In the genomic region with DNA sequence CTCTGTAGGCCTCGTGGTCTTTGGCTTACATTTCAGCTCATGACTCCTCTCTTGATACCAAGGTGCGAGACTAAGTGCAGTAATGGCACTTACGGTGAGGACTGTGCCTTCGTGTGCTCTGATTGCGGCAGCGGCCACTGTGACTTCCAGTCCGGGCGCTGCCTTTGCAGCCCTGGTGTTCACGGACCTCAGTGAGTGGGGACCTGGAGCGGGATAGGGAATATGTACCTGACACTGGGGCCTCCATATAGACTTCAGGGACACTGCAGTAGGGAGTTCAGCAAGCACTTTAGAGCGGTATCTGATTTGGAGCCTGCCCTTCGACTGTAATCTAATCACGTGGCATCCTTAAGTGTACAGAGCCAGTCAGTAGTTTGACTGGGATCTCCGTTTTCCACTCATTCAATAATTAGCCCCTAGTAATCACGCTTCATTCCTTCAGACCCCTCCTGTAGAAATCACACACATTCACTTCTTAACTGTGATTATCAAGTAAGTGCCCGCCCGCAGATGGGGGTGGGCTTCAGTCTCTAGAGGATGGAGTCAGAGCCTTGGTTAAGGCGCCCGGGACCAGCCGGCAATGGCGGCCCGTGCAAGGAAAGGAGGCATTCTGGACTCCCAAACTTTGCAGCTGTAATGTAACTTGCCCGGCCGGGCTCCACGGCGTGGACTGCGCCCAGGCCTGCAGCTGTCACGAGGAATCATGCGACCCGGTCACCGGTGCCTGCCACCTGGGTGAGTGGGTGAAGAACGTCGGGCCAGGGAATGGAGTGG, we compare ENCODE assay signal across 9 mouse cellular contexts. TPM values are rescaled to one million over a fixed set of nuclear protein-coding genes. Genes with fewer than 3 reads are reported as not detected.
DNase-seq lines count a peak whose midpoint lies in the region; ATAC-seq and TF ChIP-seq lines count a peak whose summit lies in the region.
"Had no signal": no experiment of that assay in that cellular context is flagged by ENCODE, and none has a peak within 500 bp of the region (broad histone marks: within the 10 kb centered on the region; RNA-seq: fewer than 3 reads in every experiment).

No protein-coding gene starts in this region.

- no peak for TF ChIP-seq POLR2A in MEL (IDR thresholded peaks at IDR 0.05; ENCODE audit: control insufficient read depth in 1 of 2, insufficient read depth in 1 of 2, low read depth in 1 of 2, low read length in 2 of 2, poor library complexity in 1 of 2)

- TF ChIP-seq CTCF in MEL (IDR thresholded peaks at IDR 0.05 in 2 of 3, conservative IDR thresholded peaks at IDR 0.05 in 1 of 3; ENCODE audit: control insufficient read depth in 1 of 3, insufficient read depth in 1 of 3, low read depth in 2 of 3, low read length in 3 of 3, poor library complexity in 1 of 3, severe bottlenecking in 1 of 3), result no peak

- H3K27ac ChIP-seq in heart, embryonic 14.5 days (replicated peaks in 1 of 2; ENCODE audit: control insufficient read depth in 1 of 2, insufficient read depth in 1 of 2, low read depth in 2 of 2, low read length in 2 of 2), result no peak overlapping the region
- H3K27ac ChIP-seq in MEL (ENCODE audit: control insufficient read depth, low read depth, low read length), result no peak overlapping the region
- H3K27ac ChIP-seq in hindbrain, embryonic 11.5 days (ENCODE audit: low read depth, low read length), result no peak overlapping the region
- no peak overlapping the region for H3K27ac ChIP-seq in midbrain, embryonic 12.5 days (replicated peaks)

- peaks cover 16% of the 10 kb centered on the region; the same call in 1 of the 2 replicates for H3K36me3 ChIP-seq in heart, embryonic 14.5 days (ENCODE audit: control insufficient read depth, insufficient read depth, low read length)
- peaks cover 0 to 5% of the 10 kb centered on the region in 2 experiments; a peak in 2 of 4 replicates for H3K36me3 ChIP-seq in MEL (ENCODE audit: control insufficient read depth in 1 of 2, insufficient read depth in 2 of 2, low read length in 2 of 2)
- H3K36me3 ChIP-seq in hindbrain, embryonic 11.5 days (ENCODE audit: control insufficient read depth, insufficient read depth, low read length), result no peaks in the 10 kb centered on the region
- no peaks in the 10 kb centered on the region for H3K36me3 ChIP-seq in midbrain, embryonic 12.5 days

- TF ChIP-seq EP300 in MEL (IDR thresholded peaks at IDR 0.05; ENCODE audit: low read depth in 1 of 2, low read length in 2 of 2), result no peak

- H3K4me2 ChIP-seq in heart, embryonic 14.5 days (ENCODE audit: low read length), result peak overlapping the region; percentile 74
- H3K4me2 ChIP-seq in hindbrain, embryonic 11.5 days (replicated peaks; ENCODE audit: low read depth, low read length), result peak overlapping the region; percentile 47
- H3K4me2 ChIP-seq in midbrain, embryonic 12.5 days (replicated peaks), result peak overlapping the region; percentile 62

- no peaks in the 10 kb centered on the region for H3K9me3 ChIP-seq in heart, embryonic 14.5 days (ENCODE audit: control insufficient read depth, low read length)
- no peaks in the 10 kb centered on the region for H3K9me3 ChIP-seq in MEL (replicated peaks; ENCODE audit: insufficient read depth, low read length)
- H3K9me3 ChIP-seq in hindbrain, embryonic 11.5 days (ENCODE audit: control insufficient read depth, low read length), result no peaks in the 10 kb centered on the region
- no peaks in the 10 kb centered on the region for H3K9me3 ChIP-seq in midbrain, embryonic 12.5 days

- DNase-seq in heart, postnatal 25 days (ENCODE audit: low spot score), result no peak
- DNase-seq in MEL (ENCODE audit: low read depth, low spot score), result no peak
- no peak for DNase-seq in hindbrain, embryonic 11.5 days (ENCODE audit: low spot score)
- no peak for DNase-seq in ovary, postnatal 14 days (ENCODE audit: low spot score)
- DNase-seq in adrenal gland, postnatal 10 days, result no peak
- DNase-seq in lung, postnatal 36 days, result no peak

- 24% methylated on average over 33 of the region's 33 CpGs for WGBS in heart, embryonic 14.5 days
- WGBS in hindbrain, embryonic 11.5 days, result 9% methylated on average over 33 of the region's 33 CpGs
- WGBS in midbrain, embryonic 12.5 days, result 8% methylated on average over 33 of the region's 33 CpGs

- H3K4me3 ChIP-seq in heart, embryonic 14.5 days (ENCODE audit: control insufficient read depth in 1 of 2, insufficient read depth in 1 of 2, low read depth in 1 of 2, low read length in 2 of 2), result peak overlapping the region; percentile 24 to 40
- peak overlapping the region; percentile 79 to 83; a peak in 3 of 4 replicates for H3K4me3 ChIP-seq in MEL (ENCODE audit: control insufficient read depth in 1 of 2, insufficient read depth in 1 of 2, low read depth in 2 of 2, low read length in 2 of 2)
- peak overlapping the region; percentile 30 for H3K4me3 ChIP-seq in hindbrain, embryonic 11.5 days (ENCODE audit: low read depth, low read length)
- peak overlapping the region; percentile 40 for H3K4me3 ChIP-seq in midbrain, embryonic 12.5 days

- H3K9ac ChIP-seq in heart, embryonic 14.5 days (ENCODE audit: low read length), result peak overlapping the region; percentile 19; the same call in 1 of the 2 replicates
- H3K9ac ChIP-seq in MEL (ENCODE audit: control insufficient read depth, low read depth, low read length, poor library complexity, severe bottlenecking), result peak overlapping the region; percentile 71
- H3K9ac ChIP-seq in hindbrain, embryonic 11.5 days (ENCODE audit: low read depth, low read length), result no peak overlapping the region
- H3K9ac ChIP-seq in midbrain, embryonic 12.5 days (replicated peaks), result 0 out of 2 replicates have a peak overlapping the region, but pooled peaks have one; percentile 7

- peaks cover 5% of the 10 kb centered on the region; the same call in 1 of the 2 replicates for H3K79me2 ChIP-seq in MEL (ENCODE audit: control insufficient read depth, insufficient read depth, low read length, poor library complexity)

- intact Hi-C loops in heart, postnatal 25 days (cut with DNase I), result no loop called here

- no peak for TF ChIP-seq RAD21 in MEL (IDR thresholded peaks at IDR 0.05; ENCODE audit: low read depth, low read length)

- ATAC-seq in heart, embryonic 14.5 days (ENCODE audit: insufficient number of reproducible peaks, insufficient read depth, low FRiP score, low read depth), result no peak
- no peak; the same call in 1 of the 2 replicates for ATAC-seq in hindbrain, embryonic 11.5 days (ENCODE audit: low FRiP score)
- no peak for ATAC-seq in midbrain, embryonic 12.5 days (ENCODE audit: low FRiP score, low read depth)

- peaks cover 31 to 54% of the 10 kb centered on the region in 2 experiments; a peak in 3 of 4 replicates for H3K4me1 ChIP-seq in heart, embryonic 14.5 days (ENCODE audit: control insufficient read depth in 2 of 2, insufficient read depth in 2 of 2, low read length in 2 of 2)
- peaks cover 2 to 33% of the 10 kb centered on the region in 2 experiments; a peak in 3 of 4 replicates for H3K4me1 ChIP-seq in MEL (ENCODE audit: control insufficient read depth in 1 of 2, insufficient read depth in 2 of 2, low read length in 2 of 2)
- H3K4me1 ChIP-seq in hindbrain, embryonic 11.5 days (replicated peaks; ENCODE audit: control insufficient read depth, insufficient read depth, low read length), result peaks cover 21% of the 10 kb centered on the region
- peaks cover 42% of the 10 kb centered on the region for H3K4me1 ChIP-seq in midbrain, embryonic 12.5 days

- peaks cover 80% of the 10 kb centered on the region for H3K27me3 ChIP-seq in heart, embryonic 14.5 days (ENCODE audit: control insufficient read depth, insufficient read depth, low read length)
- H3K27me3 ChIP-seq in MEL (ENCODE audit: control insufficient read depth in 1 of 2, insufficient read depth in 2 of 2, low read length in 2 of 2), result no peaks in the 10 kb centered on the region
- H3K27me3 ChIP-seq in hindbrain, embryonic 11.5 days (ENCODE audit: control insufficient read depth, insufficient read depth, low read length), result peaks cover 87% of the 10 kb centered on the region
- H3K27me3 ChIP-seq in midbrain, embryonic 12.5 days, result peaks cover 93% of the 10 kb centered on the region

RNA-seq across cellular contexts. Expression of a gene that starts 6.8 kb away (rescaled TPM):
- 7.9 and 11.1 TPM in 2 replicates for polyA plus RNA-seq in heart, embryonic 14.5 days (2014; fragmentation: Nextera tagmentation; extraction: Ambion mirVana)
- 1 to 10 TPM; 5.1 to 5.6 TPM for total RNA-seq in heart, postnatal 25 days (2021)
- 0.62 TPM in 2 replicates for total RNA-seq in MEL (2012; rRNA removed)
- polyA plus RNA-seq in MEL (2012; ENCODE audit: insufficient read depth in 1 of 2, insufficient read length in 2 of 2, low read depth in 1 of 2, low replicate concordance in 2 of 2, missing spikeins in 1 of 2), result 1 to 10 TPM in 1 of 2 experiments, not detected in 1; 1.2 TPM
- 6.4 and 7.2 TPM in 2 replicates for polyA plus RNA-seq in hindbrain, embryonic 11.5 days (2014; fragmentation: Nextera tagmentation; extraction: Ambion mirVana)
- polyA plus RNA-seq in midbrain, embryonic 12.5 days (2016; fragmentation: Nextera tagmentation; extraction: Ambion mirVana), result 10.1 and 12.1 TPM in 2 replicates
- 10 to 100 TPM; 15.0 to 16.7 TPM for total RNA-seq in adrenal gland, postnatal 10 days (2021)
- total RNA-seq: CH12.LX had no signal

RNA-seq across cellular contexts. Expression of a gene that starts 29.1 kb away (rescaled TPM):
- not detected in 2 replicates for polyA plus RNA-seq in heart, embryonic 14.5 days (2014; fragmentation: Nextera tagmentation; extraction: Ambion mirVana)
- total RNA-seq in heart, postnatal 25 days (2021), result not detected
- total RNA-seq in MEL (2012; rRNA removed), result not detected in 2 replicates
- under 1 TPM in 1 of 2 experiments, not detected in 1; 0.06 TPM for polyA plus RNA-seq in MEL (2012; ENCODE audit: insufficient read depth in 1 of 2, insufficient read length in 2 of 2, low read depth in 1 of 2, low replicate concordance in 2 of 2, missing spikeins in 1 of 2)
- 0.20 and 0.49 TPM in 2 replicates for polyA plus RNA-seq in hindbrain, embryonic 11.5 days (2014; fragmentation: Nextera tagmentation; extraction: Ambion mirVana)
- polyA plus RNA-seq in midbrain, embryonic 12.5 days (2016; fragmentation: Nextera tagmentation; extraction: Ambion mirVana), result 0.45 and 0.55 TPM in 2 replicates
- not detected for total RNA-seq in adrenal gland, postnatal 10 days (2021)

RNA-seq across cellular contexts. Expression of a gene that starts 34.3 kb away (rescaled TPM):
- 1.0 and 1.3 TPM in 2 replicates for polyA plus RNA-seq in heart, embryonic 14.5 days (2014; fragmentation: Nextera tagmentation; extraction: Ambion mirVana)
- total RNA-seq in heart, postnatal 25 days (2021), result 1 to 10 TPM; 1.8 to 2.5 TPM
- total RNA-seq in MEL (2012; rRNA removed), result 2.0 and 2.4 TPM in 2 replicates
- 1 to 10 TPM in 1 of 2 experiments, not detected in 1; 3.6 TPM for polyA plus RNA-seq in MEL (2012; ENCODE audit: insufficient read depth in 1 of 2, insufficient read length in 2 of 2, low read depth in 1 of 2, low replicate concordance in 2 of 2, missing spikeins in 1 of 2)
- 1.8 and 2.9 TPM in 2 replicates for polyA plus RNA-seq in hindbrain, embryonic 11.5 days (2014; fragmentation: Nextera tagmentation; extraction: Ambion mirVana)
- polyA plus RNA-seq in midbrain, embryonic 12.5 days (2016; fragmentation: Nextera tagmentation; extraction: Ambion mirVana), result 4.4 and 5.8 TPM in 2 replicates
- 1 to 10 TPM; 1.3 to 1.9 TPM for total RNA-seq in adrenal gland, postnatal 10 days (2021)

RNA-seq across cellular contexts. Expression of a gene that starts 44.4 kb away (rescaled TPM):
- polyA plus RNA-seq in heart, embryonic 14.5 days (2014; fragmentation: Nextera tagmentation; extraction: Ambion mirVana), result 42.0 and 43.6 TPM in 2 replicates
- 10 to 100 TPM; 16.1 to 16.7 TPM for total RNA-seq in heart, postnatal 25 days (2021)
- 93.6 and 97.0 TPM in 2 replicates for total RNA-seq in MEL (2012; rRNA removed)
- polyA plus RNA-seq in MEL (2012; ENCODE audit: insufficient read depth in 1 of 2, insufficient read length in 2 of 2, low read depth in 1 of 2, low replicate concordance in 2 of 2, missing spikeins in 1 of 2), result 100 to 1,000 TPM in 1 of 2 experiments, 10 to 100 TPM in 1; 82.4 to 191 TPM
- 44.8 and 45.0 TPM in 2 replicates for polyA plus RNA-seq in hindbrain, embryonic 11.5 days (2014; fragmentation: Nextera tagmentation; extraction: Ambion mirVana)
- 52.8 and 57.9 TPM in 2 replicates for polyA plus RNA-seq in midbrain, embryonic 12.5 days (2016; fragmentation: Nextera tagmentation; extraction: Ambion mirVana)
- total RNA-seq in adrenal gland, postnatal 10 days (2021), result 10 to 100 TPM; 30.6 to 47.9 TPM
- total RNA-seq: CH12.LX had no signal

Comparison
In these comparisons a context has a peak if more than half of its experiments do, and no peak if none do; other contexts are left out.
1. H3K4me3 ChIP-seq: peak in every context shown above with its lines; median percentile 81 in MEL; 40 in midbrain, embryonic 12.5 days; 32 in heart, embryonic 14.5 days; 30 in hindbrain, embryonic 11.5 days.